Mouse (Mus musculus) thymus, postnatal 0 days (tissue): ENCODE data around the gene Prrx2. TPM values are rescaled to one million over a fixed set of nuclear protein-coding genes. Genes with fewer than 3 reads are reported as not detected.

Source experiments
- polyA plus RNA-seq: library from polyadenylated mRNA; unstranded; fragments of >200 nt; fragmentation: Nextera tagmentation; extraction: Ambion mirVana; gene quantifications from 2 replicates; pipeline ENCODE4 v1.2.1, GENCODE M21; 2015

Prrx2 gene
- polyA plus RNA-seq, 1 experiment from 2014 or later: 0.60 TPM

Other genes starting within 250 kb of the Prrx2 start
- 1.2 and 1.3 TPM in 2 replicates for gene Cstad, start 239.9 kb upstream of the Prrx2 start, polyA plus RNA-seq
- gene 1700001O22Rik, start 31.3 kb upstream of the Prrx2 start, polyA plus RNA-seq: 0.90 and 1.1 TPM in 2 replicates
- 48.5 and 50.4 TPM in 2 replicates for gene Ntmt1, start 27.1 kb upstream of the Prrx2 start, polyA plus RNA-seq
- gene Asb6, start 4.6 kb upstream of the Prrx2 start, polyA plus RNA-seq: 37.8 and 44.3 TPM in 2 replicates
- 3.2 and 3.4 TPM in 2 replicates for gene Ptges, start 94.9 kb downstream of the Prrx2 start, polyA plus RNA-seq
- 24.2 and 26.1 TPM in 2 replicates for gene Tor1b, start 118.0 kb downstream of the Prrx2 start, polyA plus RNA-seq
- gene Tor1a, start 133.0 kb downstream of the Prrx2 start, polyA plus RNA-seq: 80.1 and 83.6 TPM in 2 replicates
- 64.0 and 66.2 TPM in 2 replicates for gene BC005624, start 147.2 kb downstream of the Prrx2 start, polyA plus RNA-seq
- 9.0 and 13.2 TPM in 2 replicates for gene Usp20, start 147.3 kb downstream of the Prrx2 start, polyA plus RNA-seq